Mouse (Mus musculus) intestine, postnatal 0 days (tissue): ENCODE measurements at regions not wholly inside any gene's neighbourhood (a gene's known extent, or its start where the extent isn't known, plus 50 kb on each side); places are given as distances from the start of the nearest gene placed in this dataset.

ENCODE experiments used
- ATAC-seq: fragments of 200-750 bp; cut with Nextera tagmentation; 2 replicates; pipeline ENCODE4 v1.8.0; 2017; ENCODE audit warnings: mild to moderate bottlenecking, moderate TSS enrichment, moderate library complexity
- H3K27ac ChIP-seq: fragments of 300-500 bp; sonication (generic); 2 replicates; pipeline ENCODE4 v1.5.1; 2014; ENCODE audit warnings: mild to moderate bottlenecking, low read depth, low read length, moderate library complexity
- H3K27me3 ChIP-seq: fragments of 300-500 bp; sonication (generic); replicated peaks from 2 replicates; pipeline ENCODE4 v1.6.1; 2014; ENCODE audit warnings: low read length, mixed read lengths; ENCODE audit not compliant: control insufficient read depth, insufficient read depth
- H3K36me3 ChIP-seq: fragments of 300-500 bp; sonication (generic); 2 replicates; pipeline ENCODE4 v1.6.1; 2014; ENCODE audit warnings: mild to moderate bottlenecking, moderate library complexity; ENCODE audit not compliant: control insufficient read depth, insufficient read depth
- H3K4me1 ChIP-seq: fragments of 300-500 bp; sonication (generic); replicated peaks from 2 replicates; pipeline ENCODE4 v1.6.1; 2014; ENCODE audit warnings: antibody characterized with exemption, low read length, mixed read lengths; ENCODE audit not compliant: control insufficient read depth, insufficient read depth
- H3K4me2 ChIP-seq: fragments of 300-500 bp; sonication (generic); replicated peaks from 2 replicates; pipeline ENCODE4 v1.6.1; 2014; ENCODE audit warnings: low read depth, mild to moderate bottlenecking, moderate library complexity
- H3K4me3 ChIP-seq: fragments of 300-500 bp; sonication (generic); 2 replicates; pipeline ENCODE4 v1.5.1; 2014; ENCODE audit warnings: low read depth, low read length
- H3K9ac ChIP-seq: fragments of 300-500 bp; sonication (generic); 2 replicates; pipeline ENCODE4 v1.6.1; 2014; ENCODE audit warnings: mild to moderate bottlenecking, low read depth, low read length
- H3K9me3 ChIP-seq: fragments of 300-500 bp; sonication (generic); 2 replicates; pipeline ENCODE4 v1.6.1; 2016; ENCODE audit warnings: mixed run types; ENCODE audit not compliant: control insufficient read depth
- CTCF ChIP-seq: sonication (generic); IDR thresholded peaks from 2 replicates; pipeline ENCODE4 v1.5.1; 2016; ENCODE audit warnings: low read depth, mild to moderate bottlenecking, control low read depth, antibody characterized with exemption, moderate library complexity
- WGBS: fragments of 180-500 bp; shearing (Covaris S2); extraction: QIAGEN DNeasy Blood & Tissue Kit; methylation state at CpG from one replicate; pipeline ENCODE4 v1.1.7; 2014; 5-methylcytosine and 5-hydroxymethylcytosine counted together

GRCm38 (mm10) chr1:43260491-43260890, 63.7 kb upstream of the Fhl2 start:
- Histone ChIP-seq H3K27ac (no peak overlapping the region), H3K4me3 (no peak overlapping the region), H3K9me3 (no peaks in the 10 kb centered on the region), H3K27me3 (no peaks in the 10 kb centered on the region), H3K9ac (no peak overlapping the region), H3K4me1 (no peaks in the 10 kb centered on the region), H3K36me3 (no peaks in the 10 kb centered on the region), H3K4me2 (no peak overlapping the region)
- TF ChIP-seq CTCF = no peak
- WGBS = 95% methylated on average over 4 of the region's 4 CpGs
- no peak for ATAC-seq

- no peak overlapping the region for H3K9ac ChIP-seq
- peak; percentile 94 for TF ChIP-seq CTCF
- WGBS = 10% methylated on average over 5 of the region's 5 CpGs
- H3K4me3 ChIP-seq = no peak overlapping the region
- H3K9me3 ChIP-seq = no peaks in the 10 kb centered on the region
- ATAC-seq = peak; percentile 55
- no peaks in the 10 kb centered on the region for H3K36me3 ChIP-seq
- H3K4me1 ChIP-seq = no peaks in the 10 kb centered on the region
- H3K27ac ChIP-seq = no peak overlapping the region
- no peaks in the 10 kb centered on the region for H3K27me3 ChIP-seq
- no peak overlapping the region; the same call in 1 of the 2 replicates for H3K4me2 ChIP-seq
These were observed 67.7 kb upstream of the Fhl2 start for GRCm38 (mm10) chr1:43264407-43264889.

GRCm38 (mm10) chr1:43265699-43266455, 69.1 kb upstream of the Fhl2 start:
- no peak for TF ChIP-seq CTCF
- Histone ChIP-seq H3K9ac (no peak overlapping the region), H3K4me2 (no peak overlapping the region), H3K27ac (no peak overlapping the region), H3K9me3 (no peaks in the 10 kb centered on the region), H3K4me3 (no peak overlapping the region), H3K27me3 (no peaks in the 10 kb centered on the region), H3K36me3 (no peaks in the 10 kb centered on the region), H3K4me1 (no peaks in the 10 kb centered on the region)
- WGBS = 55% methylated on average over 5 of the region's 5 CpGs
- peak; percentile 66 for ATAC-seq

DNA sequence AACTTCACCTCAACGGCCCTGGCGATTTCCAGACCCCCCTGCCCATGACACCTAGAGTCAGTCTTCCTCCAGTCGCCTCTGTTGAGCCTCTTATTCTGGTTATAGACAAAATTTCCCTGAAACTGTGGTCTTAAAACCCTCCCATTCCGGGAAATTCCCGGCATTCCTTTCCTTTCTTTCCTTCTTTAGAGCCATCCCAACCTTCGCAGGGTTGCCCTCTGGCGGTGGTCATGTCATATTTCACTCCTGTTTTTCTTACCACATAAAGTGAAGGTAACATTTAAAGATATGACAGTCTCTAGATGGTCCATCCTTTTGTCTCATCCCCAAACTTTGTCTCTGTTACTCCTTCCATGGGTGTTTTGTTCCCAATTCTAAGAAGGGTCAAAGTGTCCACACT, 72.9 kb upstream of the Fhl2 start:
- H3K9me3 ChIP-seq = no peaks in the 10 kb centered on the region
- 43% methylated on average over 7 of the region's 7 CpGs for WGBS
- H3K9ac ChIP-seq = no peak overlapping the region
- H3K27me3 ChIP-seq = no peaks in the 10 kb centered on the region
- H3K36me3 ChIP-seq = no peaks in the 10 kb centered on the region
- peak; percentile 71 for TF ChIP-seq CTCF
- no peak overlapping the region for H3K4me3 ChIP-seq
- H3K4me2 ChIP-seq = 0 out of 2 replicates have a peak overlapping the region, but pooled peaks have one; percentile 24
- no peak for ATAC-seq
- no peak overlapping the region for H3K27ac ChIP-seq
- no peaks in the 10 kb centered on the region for H3K4me1 ChIP-seq

- Histone ChIP-seq H3K9me3 (no peaks in the 10 kb centered on the region), H3K27ac (no peak overlapping the region), H3K9ac (no peak overlapping the region), H3K27me3 (no peaks in the 10 kb centered on the region), H3K4me1 (no peaks in the 10 kb centered on the region), H3K4me3 (no peak overlapping the region), H3K4me2 (no peak overlapping the region), H3K36me3 (no peaks in the 10 kb centered on the region)
- TF ChIP-seq CTCF = no peak
- WGBS = 86% methylated on average over 2 of the region's 2 CpGs
- no peak for ATAC-seq
These were observed 76.6 kb upstream of the Fhl2 start for GRCm38 (mm10) chr1:43273236-43273868.

DNA sequence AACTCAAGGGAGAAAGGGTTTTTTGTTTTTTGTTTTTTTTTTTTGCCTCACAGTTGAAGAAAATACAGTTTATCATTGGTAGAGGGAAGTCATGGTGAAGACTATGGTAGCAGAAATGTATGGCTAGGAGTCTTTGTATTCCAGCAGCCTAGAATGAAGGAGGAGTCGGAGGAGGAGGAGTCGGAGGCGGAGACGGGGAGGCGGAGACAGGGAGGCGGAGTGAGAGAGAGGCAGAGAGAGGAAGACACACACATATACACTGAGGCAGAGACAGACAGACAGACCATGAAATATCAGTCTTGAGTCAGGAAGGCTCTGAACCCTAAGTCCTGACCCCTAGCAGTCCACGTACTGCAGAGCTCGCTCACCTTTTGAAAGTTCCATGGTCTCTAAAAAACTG, 95.0 kb upstream of the Fhl2 start:
- no peak overlapping the region for H3K9ac ChIP-seq
- 0 out of 2 replicates have a peak, but pooled peaks cover 2% of the 10 kb centered on the region for H3K9me3 ChIP-seq
- no peaks in the 10 kb centered on the region for H3K36me3 ChIP-seq
- H3K4me2 ChIP-seq = no peak overlapping the region
- H3K27ac ChIP-seq = 0 out of 2 replicates have a peak overlapping the region, but pooled peaks have one; percentile 57
- TF ChIP-seq CTCF = no peak
- H3K27me3 ChIP-seq = no peaks in the 10 kb centered on the region
- WGBS = 86% methylated on average over 8 of the region's 8 CpGs
- no peak; the same call in 1 of the 2 replicates for ATAC-seq
- 0 out of 2 replicates have a peak, but pooled peaks cover 4% of the 10 kb centered on the region for H3K4me1 ChIP-seq
- H3K4me3 ChIP-seq = no peak overlapping the region
